Mouse (Mus musculus) olfactory bulb, adult 2 months (tissue): ENCODE results near the gene Zfp973.
"Not testable (repeated sequence)": the region's sequence is repeated elsewhere in the genome, so short reads cannot be mapped to it uniquely, and the experiment has no call there.

ENCODE experiments used
- CTCF ChIP-seq: fragments of 200-500 bp; IDR thresholded peaks from 2 replicates; pipeline ENCODE4 v1.5.1; 2012; ENCODE audit warnings: low read depth, mild to moderate bottlenecking, low read length, moderate library complexity; ENCODE audit not compliant: insufficient read depth
- POLR2A ChIP-seq: fragments of 200-500 bp; IDR thresholded peaks from 2 replicates; pipeline ENCODE4 v1.6.1; 2012; ENCODE audit warnings: mild to moderate bottlenecking, low read depth, low read length, moderate library complexity; ENCODE audit not compliant: insufficient read depth

- TF ChIP-seq POLR2A, CTCF: not testable (repeated sequence)
These were observed 34.1 kb upstream of the Zfp973 start, which contains the start of gene Gm14308 for GRCm38 (mm10) chr2:176636244-176636643.
